Mouse (Mus musculus) limb, embryonic 12.5 days (tissue): ENCODE measurements around the gene Dera. TPM values are rescaled to one million over a fixed set of nuclear protein-coding genes. Genes with fewer than 3 reads are reported as not detected.
A peak's percentile ranks its signal among the peaks of the same experiment; 100 is the strongest.

Experiments used
- ATAC-seq: fragments of 200-750 bp; cut with Nextera tagmentation; 2 replicates; pipeline ENCODE4 v1.8.0; 2017; ENCODE audit warnings: low read depth, moderate TSS enrichment; ENCODE audit not compliant: insufficient number of reproducible peaks, insufficient read depth, low FRiP score, low TSS enrichment
- H3K27ac ChIP-seq: fragments of 300-500 bp; sonication (generic); 2 replicates; pipeline ENCODE4 v1.5.1; 2016; ENCODE audit warnings: mild to moderate bottlenecking, moderate library complexity
- H3K27me3 ChIP-seq: fragments of 300-500 bp; sonication (generic); 2 replicates; pipeline ENCODE4 v1.6.1; 2016; ENCODE audit warnings: mild to moderate bottlenecking, moderate library complexity
- H3K36me3 ChIP-seq: fragments of 300-500 bp; sonication (generic); 2 replicates; pipeline ENCODE4 v1.6.1; 2016; ENCODE audit warnings: mild to moderate bottlenecking, moderate library complexity
- H3K4me1 ChIP-seq: fragments of 300-500 bp; sonication (generic); replicated peaks from 2 replicates; pipeline ENCODE4 v1.6.1; 2016
- H3K4me2 ChIP-seq: fragments of 300-500 bp; sonication (generic); 2 replicates; pipeline ENCODE4 v1.6.1; 2016; ENCODE audit warnings: mild to moderate bottlenecking, moderate library complexity
- H3K4me3 ChIP-seq: fragments of 300-500 bp; sonication (generic); replicated peaks from 2 replicates; pipeline ENCODE4 v1.5.1; 2016; ENCODE audit warnings: mild to moderate bottlenecking
- H3K9ac ChIP-seq: fragments of 300-500 bp; sonication (generic); replicated peaks from 2 replicates; pipeline ENCODE4 v1.6.1; 2016; ENCODE audit warnings: mild to moderate bottlenecking, moderate library complexity
- H3K9me3 ChIP-seq: fragments of 300-500 bp; sonication (generic); 2 replicates; pipeline ENCODE4 v1.6.1; 2016; ENCODE audit warnings: mild to moderate bottlenecking, moderate library complexity
- WGBS: fragments of 180-500 bp; shearing (Covaris S2); methylation state at CpG from one replicate; pipeline ENCODE4 v1.1.7; 2016; 5-methylcytosine and 5-hydroxymethylcytosine counted together
- polyA plus RNA-seq: library from polyadenylated mRNA; unstranded; fragments of >200 nt; fragmentation: Nextera tagmentation; extraction: Ambion mirVana; gene quantifications from 2 replicates; pipeline ENCODE4 v1.2.1, GENCODE M21; 2016

Gene Dera
- polyA plus RNA-seq, 1 experiment from 2014 or later = 63.0 TPM

- H3K9ac ChIP-seq = no peak overlapping the region
- ATAC-seq = no peak
- H3K36me3 ChIP-seq = no peaks in the 10 kb centered on the region
- no peak overlapping the region for H3K27ac ChIP-seq
- H3K9me3 ChIP-seq = no peaks in the 10 kb centered on the region
- no peaks in the 10 kb centered on the region for H3K27me3 ChIP-seq
- WGBS = 84% methylated on average over 15 of the region's 15 CpGs
- no peak overlapping the region for H3K4me2 ChIP-seq
- H3K4me1 ChIP-seq = peaks cover 21% of the 10 kb centered on the region
- H3K4me3 ChIP-seq = no peak overlapping the region
These were observed 6.6 kb downstream of the Dera start for GRCm38 (mm10) chr6:137760966-137761365.

- no peaks in the 10 kb centered on the region for H3K27me3 ChIP-seq
- ATAC-seq = no peak
- H3K9ac ChIP-seq = no peak overlapping the region
- H3K4me1 ChIP-seq = peaks cover 14% of the 10 kb centered on the region
- H3K4me2 ChIP-seq = no peak overlapping the region
- H3K4me3 ChIP-seq = no peak overlapping the region
- 58% methylated on average over 3 of the region's 3 CpGs for WGBS
- no peaks in the 10 kb centered on the region for H3K36me3 ChIP-seq
- no peaks in the 10 kb centered on the region for H3K9me3 ChIP-seq
- H3K27ac ChIP-seq = no peak overlapping the region
These were observed 10.3 kb downstream of the Dera start for GRCm38 (mm10) chr6:137764572-137765210.

- no peak for ATAC-seq
- H3K36me3 ChIP-seq = no peaks in the 10 kb centered on the region
- H3K4me2 ChIP-seq = no peak overlapping the region
- H3K4me3 ChIP-seq = no peak overlapping the region
- H3K27ac ChIP-seq = no peak overlapping the region
- no peak overlapping the region for H3K9ac ChIP-seq
- H3K4me1 ChIP-seq = peaks cover 11% of the 10 kb centered on the region
- H3K9me3 ChIP-seq = no peaks in the 10 kb centered on the region
- H3K27me3 ChIP-seq = no peaks in the 10 kb centered on the region
These were observed 11.8 kb downstream of the Dera start for GRCm38 (mm10) chr6:137766177-137766576.

- Histone ChIP-seq H3K4me1 (no peaks in the 10 kb centered on the region), H3K27ac (no peak overlapping the region), H3K9ac (no peak overlapping the region), H3K4me3 (no peak overlapping the region), H3K27me3 (no peaks in the 10 kb centered on the region), H3K4me2 (no peak overlapping the region), H3K9me3 (no peaks in the 10 kb centered on the region), H3K36me3 (no peaks in the 10 kb centered on the region)
- 81% methylated on average over 3 of the region's 3 CpGs for WGBS
- ATAC-seq = no peak
These were observed 17.4 kb downstream of the Dera start for GRCm38 (mm10) chr6:137771621-137772250.

GRCm38 (mm10) chr6:137772918-137773636 lies 18.7 kb downstream of the Dera start:
- Histone ChIP-seq H3K27ac (no peak overlapping the region), H3K27me3 (no peaks in the 10 kb centered on the region), H3K9me3 (no peaks in the 10 kb centered on the region), H3K9ac (no peak overlapping the region), H3K4me1 (no peaks in the 10 kb centered on the region), H3K4me3 (no peak overlapping the region), H3K4me2 (no peak overlapping the region), H3K36me3 (no peaks in the 10 kb centered on the region)
- no peak for ATAC-seq
- 93% methylated on average over 8 of the region's 8 CpGs for WGBS

GRCm38 (mm10) chr6:137773637-137774028 lies 19.3 kb downstream of the Dera start:
- H3K9me3 ChIP-seq = no peaks in the 10 kb centered on the region
- 88% methylated on average over 6 of the region's 6 CpGs for WGBS
- no peak overlapping the region for H3K27ac ChIP-seq
- H3K4me3 ChIP-seq = no peak overlapping the region
- H3K4me2 ChIP-seq = no peak overlapping the region
- no peaks in the 10 kb centered on the region for H3K27me3 ChIP-seq
- no peak for ATAC-seq
- no peak overlapping the region for H3K9ac ChIP-seq
- H3K4me1 ChIP-seq = no peaks in the 10 kb centered on the region
- no peaks in the 10 kb centered on the region for H3K36me3 ChIP-seq

GRCm38 (mm10) chr6:137774166-137774565 lies 19.8 kb downstream of the Dera start:
- Histone ChIP-seq H3K27me3 (no peaks in the 10 kb centered on the region), H3K36me3 (no peaks in the 10 kb centered on the region), H3K9ac (no peak overlapping the region), H3K4me1 (no peaks in the 10 kb centered on the region), H3K4me2 (no peak overlapping the region), H3K27ac (no peak overlapping the region), H3K4me3 (no peak overlapping the region), H3K9me3 (no peaks in the 10 kb centered on the region)
- no peak for ATAC-seq
- WGBS = 87% methylated on average over 13 of the region's 13 CpGs

GRCm38 (mm10) chr6:137775159-137775558 lies 20.8 kb downstream of the Dera start:
- Histone ChIP-seq H3K9me3 (no peaks in the 10 kb centered on the region), H3K9ac (no peak overlapping the region), H3K36me3 (no peaks in the 10 kb centered on the region; the same call in 1 of the 2 replicates), H3K27ac (no peak overlapping the region), H3K4me3 (no peak overlapping the region), H3K27me3 (no peaks in the 10 kb centered on the region), H3K4me2 (no peak overlapping the region), H3K4me1 (no peaks in the 10 kb centered on the region)
- ATAC-seq = no peak
- 87% methylated on average over 8 of the region's 8 CpGs for WGBS

- H3K9ac ChIP-seq = no peak overlapping the region
- H3K9me3 ChIP-seq = no peaks in the 10 kb centered on the region
- no peaks in the 10 kb centered on the region for H3K27me3 ChIP-seq
- H3K36me3 ChIP-seq = no peaks in the 10 kb centered on the region; the same call in 1 of the 2 replicates
- ATAC-seq = no peak
- H3K27ac ChIP-seq = no peak overlapping the region
- H3K4me1 ChIP-seq = no peaks in the 10 kb centered on the region
- no peak overlapping the region for H3K4me3 ChIP-seq
- WGBS = 76% methylated on average over 8 of the region's 8 CpGs
- no peak overlapping the region for H3K4me2 ChIP-seq
These were observed 22.6 kb downstream of the Dera start for GRCm38 (mm10) chr6:137776981-137777380.

GRCm38 (mm10) chr6:137783899-137784637 lies 29.7 kb downstream of the Dera start:
- no peak overlapping the region for H3K4me3 ChIP-seq
- 93% methylated on average over 7 of the region's 7 CpGs for WGBS

GRCm38 (mm10) chr6:137788976-137789590 lies 34.7 kb downstream of the Dera start:
- no peaks in the 10 kb centered on the region for H3K27me3 ChIP-seq
- no peak overlapping the region for H3K27ac ChIP-seq
- 23% methylated on average over 9 of the region's 9 CpGs for WGBS
- H3K4me3 ChIP-seq = no peak overlapping the region
- H3K4me2 ChIP-seq = no peak overlapping the region
- H3K9me3 ChIP-seq = no peaks in the 10 kb centered on the region
- H3K4me1 ChIP-seq = peaks cover 16% of the 10 kb centered on the region
- no peak overlapping the region for H3K9ac ChIP-seq
- ATAC-seq = peak; percentile 37; the same call in 1 of the 2 replicates
- H3K36me3 ChIP-seq = peaks cover 7% of the 10 kb centered on the region; the same call in 1 of the 2 replicates

More at GRCm38 (mm10) chr6:137783899-137784637, 29.7 kb downstream of the Dera start:
- H3K4me2 ChIP-seq = no peak overlapping the region
- no peaks in the 10 kb centered on the region for H3K27me3 ChIP-seq
- H3K9ac ChIP-seq = no peak overlapping the region
- H3K9me3 ChIP-seq = no peaks in the 10 kb centered on the region
- peaks cover 10% of the 10 kb centered on the region for H3K36me3 ChIP-seq
- no peak for ATAC-seq
- H3K27ac ChIP-seq = no peak overlapping the region
- H3K4me1 ChIP-seq = peaks cover 7% of the 10 kb centered on the region
